Mouse (Mus musculus) heart, postnatal 0 days (tissue): ENCODE results near the gene Chit1. TPM values are rescaled to one million over a fixed set of nuclear protein-coding genes. Genes with fewer than 3 reads are reported as not detected.
A peak's percentile ranks its signal among the peaks of the same experiment; 100 is the strongest.

Experiments
- ATAC-seq: fragments of 200-750 bp; cut with Nextera tagmentation; 2 replicates; pipeline ENCODE4 v1.8.0; 2017; ENCODE audit warnings: low read depth, moderate number of reproducible peaks, moderate library complexity; ENCODE audit not compliant: insufficient read depth
- DNase-seq: peaks from one replicate; pipeline ENCODE4 v3.0.0-alpha.2; 2016; ENCODE audit warnings: low spot score
- H3K27ac ChIP-seq: fragments of 300-500 bp; sonication (generic); 2 replicates; pipeline ENCODE4 v1.5.1; 2014; ENCODE audit warnings: low read depth, mild to moderate bottlenecking
- H3K27me3 ChIP-seq: fragments of 300-500 bp; sonication (generic); 2 replicates; pipeline ENCODE4 v1.6.1; 2014; ENCODE audit warnings: low read length, mixed read lengths; ENCODE audit not compliant: control insufficient read depth, insufficient read depth
- H3K36me3 ChIP-seq: fragments of 300-500 bp; sonication (generic); replicated peaks from 2 replicates; pipeline ENCODE4 v1.6.1; 2014; ENCODE audit warnings: low read length, mixed read lengths; ENCODE audit not compliant: control insufficient read depth, insufficient read depth
- H3K4me1 ChIP-seq: fragments of 300-500 bp; sonication (generic); 2 replicates; pipeline ENCODE4 v1.6.1; 2014; ENCODE audit warnings: antibody characterized with exemption; ENCODE audit not compliant: control insufficient read depth, insufficient read depth
- H3K4me2 ChIP-seq: fragments of 300-500 bp; sonication (generic); 2 replicates; pipeline ENCODE4 v1.6.1; 2014; ENCODE audit warnings: low read depth, mild to moderate bottlenecking, low read length, moderate library complexity
- H3K4me3 ChIP-seq: fragments of 300-500 bp; sonication (generic); 2 replicates; pipeline ENCODE4 v1.5.1; 2014; ENCODE audit warnings: low read depth, low read length
- H3K9ac ChIP-seq: fragments of 300-500 bp; sonication (generic); replicated peaks from 2 replicates; pipeline ENCODE4 v1.6.1; 2014; ENCODE audit warnings: low read depth, low read length, mixed read lengths
- H3K9me3 ChIP-seq: fragments of 300-500 bp; sonication (generic); replicated peaks from 2 replicates; pipeline ENCODE4 v1.6.1; 2016; ENCODE audit warnings: low read length; ENCODE audit not compliant: control insufficient read depth
- CTCF ChIP-seq: IDR thresholded peaks from 2 replicates; pipeline ENCODE4 v1.5.1; 2016; ENCODE audit warnings: antibody characterized with exemption, control low read depth, low read depth
- EP300 ChIP-seq: IDR thresholded peaks from 2 replicates; pipeline ENCODE4 v1.6.1; 2016; ENCODE audit warnings: antibody characterized with exemption, low read depth
- WGBS: fragments of 180-500 bp; shearing (Covaris S2); extraction: QIAGEN DNeasy Blood & Tissue Kit; methylation state at CpG from one replicate; pipeline ENCODE4 v1.1.7; 2014; 5-methylcytosine and 5-hydroxymethylcytosine counted together
- polyA plus RNA-seq: library from polyadenylated mRNA; unstranded; fragments of >200 nt; fragmentation: Nextera tagmentation; extraction: Ambion mirVana; gene quantifications from 2 replicates; pipeline ENCODE4 v1.2.1, GENCODE M21; 2015
- total RNA-seq: library from RNA; depleted of rRNA; stranded (reverse); fragments of >200 nt; gene quantifications from 2 replicates; pipeline ENCODE4 v1.2.3, GENCODE M21; 2014; ENCODE audit warnings: low replicate concordance

The Chit1 gene
- total and polyA plus RNA-seq, 2 experiments from 2014 or later, result 0.19 to 0.76 TPM

GRCm38 (mm10) chr1:134167416-134168305 lies 56.6 kb downstream of the Chit1 start:
- WGBS, result 28% methylated on average over 14 of the region's 14 CpGs
- H3K9ac ChIP-seq, result no peak overlapping the region
- ATAC-seq, result peak; percentile 53; the same call in 1 of the 2 replicates
- DNase-seq, result peak; percentile 60
- H3K36me3 ChIP-seq, result no peaks in the 10 kb centered on the region
- H3K4me1 ChIP-seq, result peaks cover 10% of the 10 kb centered on the region; the same call in 1 of the 2 replicates
- H3K27me3 ChIP-seq, result no peaks in the 10 kb centered on the region
- no peak overlapping the region for H3K27ac ChIP-seq
- H3K4me2 ChIP-seq, result no peak overlapping the region
- H3K4me3 ChIP-seq, result no peak overlapping the region
- no peak for TF ChIP-seq CTCF
- H3K9me3 ChIP-seq, result no peaks in the 10 kb centered on the region

GRCm38 (mm10) chr1:134168567-134168966 lies 57.5 kb downstream of the Chit1 start:
- TF ChIP-seq EP300, result no peak
- TF ChIP-seq CTCF, result no peak
- H3K36me3 ChIP-seq, result no peaks in the 10 kb centered on the region
- no peak overlapping the region for H3K9ac ChIP-seq
- WGBS, result 47% methylated on average over 3 of the region's 3 CpGs
- H3K4me3 ChIP-seq, result no peak overlapping the region
- H3K27ac ChIP-seq, result no peak overlapping the region
- ATAC-seq (no peak), DNase-seq (no peak)
- peaks cover 10% of the 10 kb centered on the region; the same call in 1 of the 2 replicates for H3K4me1 ChIP-seq
- no peaks in the 10 kb centered on the region for H3K27me3 ChIP-seq
- no peaks in the 10 kb centered on the region for H3K9me3 ChIP-seq
- no peak overlapping the region for H3K4me2 ChIP-seq

- H3K9ac ChIP-seq, result no peak overlapping the region
- no peak overlapping the region for H3K27ac ChIP-seq
- H3K4me2 ChIP-seq, result no peak overlapping the region
- 90% methylated on average over 8 of the region's 8 CpGs for WGBS
- no peak for DNase-seq
- no peak overlapping the region for H3K4me3 ChIP-seq
- no peaks in the 10 kb centered on the region for H3K36me3 ChIP-seq
- H3K4me1 ChIP-seq, result peaks cover 10% of the 10 kb centered on the region; the same call in 1 of the 2 replicates
- no peaks in the 10 kb centered on the region for H3K27me3 ChIP-seq
- TF ChIP-seq CTCF, result no peak
- TF ChIP-seq EP300, result no peak
- H3K9me3 ChIP-seq, result no peaks in the 10 kb centered on the region
- no peak for ATAC-seq
Observed at GRCm38 (mm10) chr1:134168985-134169697, 58.1 kb downstream of the Chit1 start.

- WGBS, result 64% methylated on average over 7 of the region's 7 CpGs
Observed at GRCm38 (mm10) chr1:134173081-134173480, 62.0 kb downstream of the Chit1 start.

GRCm38 (mm10) chr1:134177976-134178375 lies 66.9 kb downstream of the Chit1 start:
- H3K4me1 ChIP-seq, result no peaks in the 10 kb centered on the region
- TF ChIP-seq EP300, result no peak
- TF ChIP-seq CTCF, result no peak
- no peak overlapping the region for H3K4me3 ChIP-seq
- no peak overlapping the region for H3K27ac ChIP-seq
- no peaks in the 10 kb centered on the region for H3K9me3 ChIP-seq
- WGBS, result 85% methylated on average over 5 of the region's 5 CpGs
- no peak overlapping the region for H3K4me2 ChIP-seq
- no peaks in the 10 kb centered on the region for H3K36me3 ChIP-seq
- no peaks in the 10 kb centered on the region for H3K27me3 ChIP-seq
- DNase-seq, result no peak
- no peak overlapping the region for H3K9ac ChIP-seq
- no peak for ATAC-seq

More at GRCm38 (mm10) chr1:134173081-134173480, 62.0 kb downstream of the Chit1 start:
- H3K9ac ChIP-seq, result no peak overlapping the region
- H3K27me3 ChIP-seq, result no peaks in the 10 kb centered on the region
- no peak overlapping the region for H3K4me2 ChIP-seq
- no peak for DNase-seq
- ATAC-seq, result no peak
- H3K9me3 ChIP-seq, result no peaks in the 10 kb centered on the region
- H3K4me3 ChIP-seq, result no peak overlapping the region
- H3K36me3 ChIP-seq, result no peaks in the 10 kb centered on the region
- TF ChIP-seq EP300, result no peak
- no peak for TF ChIP-seq CTCF
- H3K4me1 ChIP-seq, result 0 out of 2 replicates have a peak, but pooled peaks cover 4% of the 10 kb centered on the region
- H3K27ac ChIP-seq, result no peak overlapping the region
